Mouse (Mus musculus): ENCODE measurements around the gene Ank3.

The Ank3 gene

DNA sequence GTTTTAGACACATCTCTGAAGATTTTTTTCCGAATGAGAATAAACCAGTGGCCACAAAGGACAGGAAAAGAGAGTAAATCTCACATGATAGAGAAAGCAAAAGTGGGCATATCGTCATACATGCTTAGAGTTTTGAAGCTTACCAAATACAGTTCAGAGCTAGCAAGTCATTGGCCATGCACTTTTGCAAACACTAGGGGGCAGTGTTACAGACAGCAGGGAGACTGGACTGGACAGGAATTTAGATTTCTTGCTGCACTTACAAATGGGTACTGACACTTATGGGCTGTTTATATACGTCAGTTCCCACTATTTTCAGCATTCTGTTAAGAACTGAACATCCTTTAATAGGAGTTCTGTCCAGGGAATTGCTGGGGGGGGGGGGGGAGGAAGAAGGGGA, 257.7 kb downstream of the Ank3 start:
- peak in 1 of 2 experiments; percentile 14 for DNase-seq (ENCODE audit: low spot score in 2 of 2)

DNA sequence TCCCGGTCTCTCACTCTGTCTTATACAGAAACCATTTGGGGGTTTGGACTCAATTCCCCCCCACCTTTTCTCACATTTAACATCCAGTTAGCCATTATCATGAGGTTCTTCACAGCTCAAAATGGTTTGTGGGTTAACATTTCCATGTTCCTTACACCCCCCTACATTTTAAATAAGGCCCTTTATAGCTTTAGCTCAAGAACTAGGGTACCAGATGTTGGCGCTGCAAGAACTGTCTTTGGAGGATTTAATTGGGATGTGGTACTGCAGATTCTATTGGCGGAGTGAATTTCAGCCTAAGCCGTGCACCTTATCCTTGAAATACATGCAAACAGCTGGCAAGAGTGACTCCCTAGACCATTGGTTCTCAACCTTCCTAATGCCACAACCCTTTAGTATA, 261.2 kb downstream of the Ank3 start:
- DNase-seq (ENCODE audit: low spot score in 2 of 2): no peak

DNA sequence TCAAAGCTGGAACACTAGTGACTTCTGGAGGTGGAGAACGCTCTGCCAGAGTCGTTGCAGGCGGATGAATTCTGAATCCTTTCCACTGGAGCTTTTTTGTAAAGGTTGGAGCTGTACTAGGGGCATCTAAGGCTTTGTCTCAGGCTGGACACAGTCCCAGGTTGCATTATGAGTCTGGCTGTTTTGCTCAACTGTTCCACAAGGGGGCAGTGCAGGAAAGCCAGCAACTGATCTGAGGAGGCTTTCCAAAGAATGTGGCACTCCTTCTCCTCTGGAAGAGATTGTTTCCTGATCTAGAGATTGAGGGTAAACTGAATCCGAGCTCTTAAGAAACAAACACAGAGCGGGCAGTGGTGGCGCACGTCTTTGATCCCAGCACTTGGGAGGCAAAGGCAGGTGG, 263.8 kb downstream of the Ank3 start:
- peak; percentile 61 to 63 for DNase-seq (ENCODE audit: low spot score in 2 of 2)

DNA sequence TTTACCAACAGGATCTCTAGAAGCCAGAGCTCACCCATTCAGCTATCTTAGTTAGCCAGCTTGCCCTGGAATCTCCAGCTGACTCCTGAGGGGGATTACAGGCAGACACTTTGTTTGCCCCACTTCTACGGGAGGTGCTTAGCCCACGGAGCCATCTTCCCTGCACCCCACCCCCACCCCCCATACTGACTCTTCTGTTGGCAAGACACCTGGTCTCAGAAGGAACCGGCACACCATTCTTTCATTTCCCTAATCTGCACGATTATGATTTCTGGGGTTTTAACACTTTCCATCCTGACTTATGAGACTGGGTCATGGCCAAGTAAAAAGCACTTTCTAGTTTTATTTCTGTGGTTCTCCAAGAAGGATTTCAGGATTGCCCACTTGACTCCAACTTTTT, 268.9 kb downstream of the Ank3 start:
- DNase-seq (ENCODE audit: low spot score in 2 of 2): no peak

GRCm38 (mm10) chr10:69670496-69670895, 271.9 kb downstream of the Ank3 start:
- no peak for DNase-seq (ENCODE audit: low spot score in 2 of 2)

DNA sequence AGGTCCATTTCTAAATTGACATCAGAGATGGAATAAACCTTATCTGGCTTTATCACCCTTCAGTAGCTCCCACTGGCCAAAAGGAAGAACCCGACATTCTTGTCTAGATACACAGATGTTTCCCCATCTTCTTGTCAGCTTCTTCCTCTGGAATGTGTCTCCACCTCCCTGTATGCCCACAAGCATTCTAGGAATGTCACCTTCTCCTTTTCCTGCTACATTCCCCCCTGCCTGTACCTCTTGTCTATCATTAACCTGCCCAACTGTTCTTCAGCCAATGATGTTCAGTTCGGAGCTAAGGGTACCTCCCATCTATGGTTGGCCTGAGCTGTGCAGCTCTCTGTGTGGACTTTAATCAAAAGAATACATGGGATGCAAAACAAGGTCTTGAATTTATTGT, 272.4 kb downstream of the Ank3 start:
- DNase-seq (ENCODE audit: low spot score in 2 of 2): no peak

GRCm38 (mm10) chr10:69671505-69671904, 272.9 kb downstream of the Ank3 start:
- DNase-seq (ENCODE audit: low spot score in 2 of 2): no peak

GRCm38 (mm10) chr10:69672545-69672944, 274.0 kb downstream of the Ank3 start:
- no peak for DNase-seq (ENCODE audit: low spot score in 2 of 2)

GRCm38 (mm10) chr10:69678230-69678629, 279.7 kb downstream of the Ank3 start:
- no peak for DNase-seq (ENCODE audit: low spot score in 2 of 2)

GRCm38 (mm10) chr10:69686336-69686735, 287.8 kb downstream of the Ank3 start:
- no peak for DNase-seq (ENCODE audit: low spot score in 2 of 2)

DNA sequence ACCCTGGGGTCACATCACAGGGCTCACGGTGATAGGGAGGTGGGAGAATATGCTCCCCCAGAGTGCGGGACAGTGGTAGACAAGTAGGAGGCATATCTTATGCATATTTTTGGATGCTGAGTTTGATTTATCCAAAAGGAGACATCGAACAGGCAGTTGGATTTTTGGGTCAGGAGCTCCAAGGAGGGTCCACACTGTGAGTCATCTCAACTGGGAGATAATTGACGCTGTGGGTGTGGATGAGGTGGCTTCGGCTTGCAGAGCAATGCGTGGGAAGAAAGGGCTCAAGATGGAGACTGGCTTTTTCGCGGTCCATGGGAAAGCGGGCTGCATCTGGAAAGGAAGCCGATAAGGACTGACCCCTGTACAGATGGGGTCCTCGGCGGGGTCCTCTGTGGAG, 290.5 kb downstream of the Ank3 start:
- DNase-seq (ENCODE audit: low spot score in 2 of 2): no peak

DNA sequence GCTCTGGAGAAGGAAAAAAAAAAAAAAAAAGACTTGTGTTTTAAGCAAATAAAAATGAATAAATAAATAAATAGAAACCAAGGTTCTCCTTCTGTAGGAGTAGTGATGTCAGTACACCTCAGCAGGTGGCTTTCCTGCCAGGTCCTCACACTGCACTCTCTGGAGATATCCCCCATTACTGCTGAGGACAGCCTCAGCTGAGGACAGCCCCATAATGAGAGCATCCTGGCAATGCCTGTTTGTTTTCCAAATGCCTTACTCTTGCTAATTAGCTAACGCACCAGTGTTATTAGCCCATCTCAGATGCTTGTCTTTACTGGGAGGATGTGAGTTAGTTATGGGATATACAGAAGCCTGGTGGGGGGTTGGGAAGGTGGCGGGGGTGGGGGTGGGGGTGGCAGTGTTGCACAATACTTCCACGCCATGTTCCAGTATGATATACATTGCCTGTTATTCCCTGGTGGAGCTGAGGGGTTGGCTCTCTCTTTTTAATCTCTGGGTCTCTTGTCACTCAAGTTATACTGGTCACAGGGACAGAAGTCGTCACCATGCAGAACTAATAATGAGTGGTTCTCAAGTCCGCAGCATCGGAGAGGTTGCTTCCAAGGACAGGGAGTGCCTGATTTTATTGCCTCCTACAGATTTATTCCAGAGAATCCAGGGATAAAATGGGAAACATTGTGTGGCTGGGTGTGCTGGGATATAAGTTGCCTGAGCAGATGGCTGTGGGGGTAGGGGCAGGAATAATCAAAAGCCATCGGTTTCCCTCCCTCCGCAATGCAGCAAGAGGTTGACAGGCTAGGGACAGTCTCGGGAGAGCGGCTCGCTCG, 291.8 kb downstream of the Ank3 start:
- DNase-seq (ENCODE audit: low spot score in 2 of 2): no peak

DNA sequence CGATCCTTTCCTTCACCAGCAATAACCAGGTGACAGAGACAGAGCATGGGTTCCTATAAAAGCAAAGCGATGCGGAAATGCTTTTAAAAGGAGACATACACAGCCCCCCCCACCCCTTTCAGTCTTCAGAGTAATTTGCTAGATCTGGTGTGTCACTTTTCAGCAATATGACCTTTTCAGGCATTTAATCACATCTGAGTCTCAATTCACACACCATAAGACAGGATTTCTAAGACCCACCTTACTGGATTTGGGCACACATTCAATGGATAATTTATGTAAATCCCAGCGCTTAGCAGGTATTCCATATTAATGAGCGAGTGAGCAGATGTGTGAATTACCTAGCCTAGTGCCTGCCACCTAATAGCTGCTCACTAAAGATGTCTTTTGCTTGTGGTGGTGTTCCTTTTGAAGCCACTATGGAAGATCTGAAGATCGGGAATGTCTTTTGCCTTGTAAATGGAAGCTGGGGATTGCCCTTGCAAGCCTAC, 292.4 kb downstream of the Ank3 start:
- no peak for DNase-seq (ENCODE audit: low spot score in 2 of 2)

DNA sequence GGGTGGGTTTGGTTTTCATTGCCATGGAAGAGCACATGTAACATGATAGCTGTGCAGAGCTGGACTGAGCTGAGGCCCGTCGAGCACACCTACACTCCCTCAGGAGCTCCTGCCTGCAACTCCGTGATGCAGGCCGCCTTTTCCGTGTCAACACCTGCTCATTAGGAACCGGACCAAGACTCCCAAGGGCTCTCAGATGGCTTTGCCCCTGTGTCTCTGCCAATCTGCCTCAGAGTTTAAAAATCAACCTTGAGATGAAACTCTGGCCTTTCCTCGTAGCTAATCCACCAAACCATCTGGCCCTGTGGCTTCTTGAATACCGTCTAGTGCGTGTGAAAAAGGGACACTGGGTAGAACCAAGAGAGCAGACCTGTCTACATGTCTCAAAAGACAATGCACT, 297.4 kb downstream of the Ank3 start:
- DNase-seq (ENCODE audit: low spot score in 2 of 2): no peak

DNA sequence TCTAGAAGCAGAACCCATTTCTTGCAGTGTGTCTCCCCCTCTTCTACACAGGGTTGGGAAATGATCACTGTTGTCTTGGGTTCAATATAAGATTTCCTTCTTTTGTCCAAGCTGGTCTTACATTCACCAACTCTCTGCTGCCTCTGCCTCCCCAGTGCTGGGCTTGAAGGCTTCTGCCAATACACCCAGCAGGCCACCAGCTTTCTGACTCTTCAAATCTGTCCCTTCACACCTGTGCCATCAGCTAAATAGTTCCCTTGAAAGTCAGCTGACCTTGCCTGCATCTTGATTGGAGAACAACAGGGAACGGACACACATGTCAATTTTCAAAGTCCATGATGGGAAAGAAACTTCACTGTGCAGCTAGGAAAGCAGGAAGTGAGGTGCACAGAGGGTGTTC, 300.1 kb downstream of the Ank3 start:
- DNase-seq (ENCODE audit: low spot score in 2 of 2): no peak

- DNase-seq (ENCODE audit: low spot score in 2 of 2): no peak
Measured at GRCm38 (mm10) chr10:69701226-69701625, 302.7 kb downstream of the Ank3 start.

DNA sequence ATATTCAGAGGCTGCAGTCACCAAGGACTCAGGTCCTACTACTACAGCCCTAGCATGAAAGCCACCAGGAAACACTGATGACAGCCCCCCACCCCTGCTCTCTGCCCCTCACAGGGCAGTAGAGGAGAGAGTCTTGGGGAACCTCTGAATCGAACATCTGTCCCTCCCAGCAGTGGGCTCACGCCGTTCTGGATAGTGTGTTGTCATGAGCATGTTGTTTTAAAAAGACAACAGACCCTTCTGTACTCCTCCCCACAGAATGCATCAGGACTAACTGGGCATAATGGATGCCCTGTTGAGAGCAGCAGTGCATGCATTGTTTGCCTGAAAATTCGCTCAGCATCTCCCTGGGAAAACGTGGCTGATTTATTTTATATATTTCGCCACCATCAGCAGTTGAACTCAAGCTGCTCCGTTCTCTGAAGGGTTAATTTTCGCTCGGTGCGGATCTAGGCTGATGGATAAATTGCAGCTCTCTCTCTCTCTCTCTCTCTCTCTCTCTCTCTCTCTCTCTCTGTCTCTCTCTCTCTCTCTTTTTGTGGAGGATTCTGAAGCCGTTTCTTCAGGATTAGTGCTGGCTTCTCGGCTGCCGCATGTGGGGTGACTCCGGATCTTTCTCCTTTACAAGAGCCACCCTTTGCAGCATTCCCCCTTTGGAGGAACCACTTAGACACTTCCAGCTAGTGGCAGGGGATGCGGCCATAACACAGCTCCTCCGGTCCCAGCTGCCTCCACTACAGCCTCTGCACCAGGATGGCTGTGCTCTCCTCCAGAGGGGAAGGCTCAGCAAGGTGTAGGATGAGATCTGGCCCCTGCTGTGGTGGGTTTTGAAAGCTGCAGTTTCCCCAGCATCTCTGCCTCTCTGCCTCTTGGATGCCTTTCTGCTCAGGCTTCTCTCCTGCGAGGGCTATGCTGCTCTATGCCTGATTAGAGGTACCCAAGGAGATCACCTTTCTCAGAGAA, 307.5 kb downstream of the Ank3 start:
- DNase-seq (ENCODE audit: low spot score in 2 of 2): no peak

GRCm38 (mm10) chr10:69706851-69707788, 308.5 kb downstream of the Ank3 start:
- DNase-seq (ENCODE audit: low spot score in 2 of 2): no peak

DNA sequence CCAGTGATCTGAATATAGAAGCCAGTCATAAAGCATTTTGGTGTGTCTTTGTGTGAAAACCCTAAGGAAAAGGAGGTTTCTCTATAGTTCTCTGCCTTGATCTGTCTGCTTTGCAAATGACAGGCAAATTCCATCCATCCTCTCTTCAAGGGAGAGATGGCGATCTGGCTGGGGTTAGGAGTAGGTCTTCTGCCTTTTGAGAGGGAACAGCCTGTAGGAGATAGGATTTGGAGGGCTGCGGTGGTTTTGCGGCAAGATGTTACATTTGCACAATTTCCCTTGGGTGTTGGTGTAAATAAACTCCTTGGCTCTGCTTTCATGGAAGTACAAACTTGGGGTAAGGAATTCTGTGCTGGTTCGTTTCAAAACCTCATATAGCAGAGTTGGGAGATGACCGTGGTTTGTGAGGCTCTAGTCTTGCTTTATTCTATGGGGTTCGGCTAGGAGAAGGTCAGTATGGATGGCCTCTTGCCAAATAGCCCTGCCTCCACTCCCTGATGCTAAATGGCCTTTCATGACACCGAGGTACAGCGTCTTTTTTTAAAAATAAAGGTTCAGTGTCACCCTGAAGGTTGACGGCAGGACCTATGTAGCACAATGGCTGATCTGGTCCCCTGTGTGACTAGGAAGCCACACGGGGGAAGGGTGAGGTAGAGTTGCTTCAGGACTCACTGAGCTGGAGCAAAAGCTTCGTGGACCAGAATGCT, 309.4 kb downstream of the Ank3 start:
- no peak for DNase-seq (ENCODE audit: low spot score in 2 of 2)

DNA sequence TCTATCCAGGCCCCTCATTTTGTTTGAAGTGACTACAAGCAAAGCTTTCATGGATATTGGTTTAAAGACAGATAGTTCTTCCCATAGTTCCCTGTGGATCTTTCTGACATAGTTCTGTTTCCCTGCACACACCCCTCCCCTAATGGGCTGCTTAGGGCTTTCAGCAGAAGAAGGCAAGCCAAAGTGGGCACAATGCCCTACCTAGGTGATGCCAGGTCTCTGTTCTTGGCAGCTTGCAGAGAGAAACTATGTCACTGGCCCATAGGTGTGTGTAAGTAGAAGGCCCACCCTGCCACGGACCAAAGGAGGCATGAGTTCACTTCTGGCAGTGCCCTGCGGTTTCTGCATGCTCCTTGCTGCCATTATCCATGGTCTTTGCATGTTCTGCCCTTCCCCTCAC, 311.1 kb downstream of the Ank3 start:
- no peak for DNase-seq (ENCODE audit: low spot score in 2 of 2)

DNA sequence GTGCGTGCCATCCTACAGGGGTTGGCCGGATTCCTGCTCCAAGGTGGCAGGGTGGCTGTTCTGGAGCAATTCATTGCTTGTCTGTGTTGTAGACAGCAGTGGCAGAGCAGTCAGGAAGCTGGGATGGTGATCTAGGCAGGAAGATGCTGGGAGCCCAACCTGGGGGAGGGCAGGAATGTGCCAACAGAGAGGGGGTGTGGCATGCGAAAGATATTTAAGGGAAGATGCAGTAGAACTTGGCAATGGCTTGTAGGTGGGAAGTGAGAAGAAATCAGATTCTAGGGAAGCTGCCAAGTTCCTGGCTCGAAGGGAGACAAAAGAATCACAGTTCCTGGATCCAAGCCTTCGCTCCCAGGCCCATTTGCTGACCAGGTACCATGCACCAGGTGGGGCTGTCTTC, 312.2 kb downstream of the Ank3 start:
- no peak for DNase-seq (ENCODE audit: low spot score in 2 of 2)
